Mouse (Mus musculus) right cerebral cortex, postnatal 14 days (tissue): ENCODE data around the gene Zfp472.
"Not testable (repeated sequence)": the region's sequence is repeated elsewhere in the genome, so short reads cannot be mapped to it uniquely, and the experiment has no call there.

Experiments used
- DNase-seq: peaks from one replicate; pipeline ENCODE4 v3.0.0; 2022

Zfp472 gene

GRCm38 (mm10) chr17:33020434-33020833, 54.8 kb downstream of the Zfp472 start:
- not testable (repeated sequence) for DNase-seq
